In genomic region chr16:78265151-78265590, GRCm38 (mm10) we compare ENCODE assay signal across 8 mouse cellular contexts. TPM values are rescaled to one million over a fixed set of nuclear protein-coding genes. Genes with fewer than 3 reads are reported as not detected.
A peak's percentile ranks its signal among the peaks of the same experiment; 100 is the strongest.
DNase-seq lines count a peak whose midpoint lies in the region; ATAC-seq lines count a peak whose summit lies in the region.

No protein-coding gene starts in this region.

- H3K9ac ChIP-seq in limb, embryonic 13.5 days, result peak overlapping the region; percentile 53; the same call in 1 of the 2 replicates
- H3K9ac ChIP-seq in midbrain, embryonic 12.5 days (replicated peaks), result peak overlapping the region; percentile 41

- no peak overlapping the region for H3K27ac ChIP-seq in limb, embryonic 13.5 days
- H3K27ac ChIP-seq in midbrain, embryonic 12.5 days (replicated peaks), result peak overlapping the region; percentile 30

- 0% methylated on average over 7 of the region's 7 CpGs for WGBS in limb, embryonic 13.5 days
- WGBS in midbrain, embryonic 12.5 days, result 0% methylated on average over 7 of the region's 7 CpGs

- H3K4me2 ChIP-seq in limb, embryonic 13.5 days (replicated peaks), result peak overlapping the region; percentile 70
- H3K4me2 ChIP-seq in midbrain, embryonic 12.5 days (replicated peaks), result peak overlapping the region; percentile 63

- peak overlapping the region; percentile 46 for H3K4me3 ChIP-seq in limb, embryonic 13.5 days
- H3K4me3 ChIP-seq in midbrain, embryonic 12.5 days, result peak overlapping the region; percentile 41

- no peaks in the 10 kb centered on the region for H3K36me3 ChIP-seq in limb, embryonic 13.5 days
- no peaks in the 10 kb centered on the region for H3K36me3 ChIP-seq in midbrain, embryonic 12.5 days
- H3K36me3 ChIP-seq in splenic B cell, adult 2 months (ENCODE audit: control insufficient read depth, insufficient read depth, low read length, poor library complexity, severe bottlenecking), result no peaks in the 10 kb centered on the region

- peak; percentile 76; the same call in 1 of the 2 replicates for ATAC-seq in limb, embryonic 13.5 days (ENCODE audit: low FRiP score, low read depth)
- ATAC-seq in midbrain, embryonic 12.5 days (ENCODE audit: low FRiP score, low read depth), result peak; percentile 85

- DNase-seq in testis, postnatal 10 days (ENCODE audit: low spot score), result peak; percentile 63
- DNase-seq in testis, postnatal 14 days (ENCODE audit: low spot score), result no peak
- peak; percentile 81 for DNase-seq in embryo, embryonic 11 days
- peak; percentile 51 for DNase-seq in heart, adult 8-10 months (ENCODE audit: low spot score)
- peak; percentile 70 for DNase-seq in kidney, adult 18-20 months
- peak; percentile 62 for DNase-seq in splenic B cell, adult 2 months (ENCODE audit: low read depth, low spot score)

- H3K9me3 ChIP-seq in limb, embryonic 13.5 days, result no peaks in the 10 kb centered on the region
- H3K9me3 ChIP-seq in midbrain, embryonic 12.5 days, result no peaks in the 10 kb centered on the region

- no peaks in the 10 kb centered on the region for H3K27me3 ChIP-seq in limb, embryonic 13.5 days
- peaks cover 17% of the 10 kb centered on the region for H3K27me3 ChIP-seq in midbrain, embryonic 12.5 days
- no peaks in the 10 kb centered on the region for H3K27me3 ChIP-seq in splenic B cell, adult 2 months (ENCODE audit: control insufficient read depth, insufficient read depth, low read length, poor library complexity, severe bottlenecking)

- peaks cover 31% of the 10 kb centered on the region for H3K4me1 ChIP-seq in limb, embryonic 13.5 days
- peaks cover 17% of the 10 kb centered on the region for H3K4me1 ChIP-seq in midbrain, embryonic 12.5 days

RNA-seq across cellular contexts. Expression of gene Cxadr, which starts 36.1 kb away (rescaled TPM):
- 10 to 100 TPM; 30.6 to 50.2 (median 38.4) TPM for total RNA-seq in heart, adult 8-10 months (2022)
- 22.9 and 25.6 TPM in 2 replicates for polyA plus RNA-seq in limb, embryonic 13.5 days (2015; fragmentation: Nextera tagmentation; extraction: Ambion mirVana)
- 116 and 122 TPM in 2 replicates for polyA plus RNA-seq in midbrain, embryonic 12.5 days (2016; fragmentation: Nextera tagmentation; extraction: Ambion mirVana)
